Mouse (Mus musculus) thymus, adult 2 months (tissue): Measurements from ENCODE around the gene Polr3b.

Experiments
- CTCF ChIP-seq: fragments of 200-500 bp; IDR thresholded peaks from 2 replicates; pipeline ENCODE4 v1.5.1; 2012; ENCODE audit warnings: mild to moderate bottlenecking, control low read depth, low read length, moderate library complexity, borderline replicate concordance; ENCODE audit not compliant: control insufficient read depth, poor library complexity, insufficient read depth; ENCODE audit errors: extremely low read depth
- POLR2A ChIP-seq: fragments of 200-500 bp; IDR thresholded peaks from 2 replicates; pipeline ENCODE4 v1.6.1; 2012; ENCODE audit warnings: mild to moderate bottlenecking, low read length, control low read depth, moderate library complexity; ENCODE audit not compliant: control insufficient read depth, poor library complexity, insufficient read depth; ENCODE audit errors: extremely low read depth

DNA sequence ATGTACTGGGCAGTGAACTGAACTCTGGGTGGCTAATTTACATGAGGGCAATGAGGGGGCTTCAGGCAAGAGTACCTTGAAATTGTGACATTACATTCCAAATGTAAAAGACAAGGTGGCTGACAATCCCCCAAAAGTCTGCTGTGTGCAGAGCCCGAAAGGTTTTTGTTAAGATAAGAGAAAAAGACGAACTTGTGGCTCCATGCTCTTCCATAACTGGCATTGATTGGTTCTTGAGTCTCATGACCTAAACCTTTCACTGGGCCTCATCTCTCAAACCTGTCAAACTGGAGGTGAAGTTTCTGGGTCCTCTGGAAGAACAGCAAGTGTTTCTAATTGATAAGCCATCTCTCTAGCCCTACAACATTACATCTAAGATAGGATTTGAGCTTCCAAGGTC, 42.6 kb upstream of the Polr3b start:
- no peak for TF ChIP-seq POLR2A
- no peak for TF ChIP-seq CTCF
